Mouse (Mus musculus) central nervous system, embryonic 14 days (tissue): ENCODE data around the gene 2810004N23Rik. TPM values are rescaled to one million over a fixed set of nuclear protein-coding genes. Genes with fewer than 3 reads are reported as not detected.

Source experiments
- polyA plus RNA-seq: library from polyadenylated mRNA; depleted of rRNA; stranded (reverse); fragments of >200 nt; gene quantifications from 2 replicates; pipeline ENCODE4 v1.2.3, GENCODE M21; 2012; rRNA removed

The 2810004N23Rik gene
- 24.1 and 26.0 TPM in 2 replicates for polyA plus RNA-seq

DNA sequence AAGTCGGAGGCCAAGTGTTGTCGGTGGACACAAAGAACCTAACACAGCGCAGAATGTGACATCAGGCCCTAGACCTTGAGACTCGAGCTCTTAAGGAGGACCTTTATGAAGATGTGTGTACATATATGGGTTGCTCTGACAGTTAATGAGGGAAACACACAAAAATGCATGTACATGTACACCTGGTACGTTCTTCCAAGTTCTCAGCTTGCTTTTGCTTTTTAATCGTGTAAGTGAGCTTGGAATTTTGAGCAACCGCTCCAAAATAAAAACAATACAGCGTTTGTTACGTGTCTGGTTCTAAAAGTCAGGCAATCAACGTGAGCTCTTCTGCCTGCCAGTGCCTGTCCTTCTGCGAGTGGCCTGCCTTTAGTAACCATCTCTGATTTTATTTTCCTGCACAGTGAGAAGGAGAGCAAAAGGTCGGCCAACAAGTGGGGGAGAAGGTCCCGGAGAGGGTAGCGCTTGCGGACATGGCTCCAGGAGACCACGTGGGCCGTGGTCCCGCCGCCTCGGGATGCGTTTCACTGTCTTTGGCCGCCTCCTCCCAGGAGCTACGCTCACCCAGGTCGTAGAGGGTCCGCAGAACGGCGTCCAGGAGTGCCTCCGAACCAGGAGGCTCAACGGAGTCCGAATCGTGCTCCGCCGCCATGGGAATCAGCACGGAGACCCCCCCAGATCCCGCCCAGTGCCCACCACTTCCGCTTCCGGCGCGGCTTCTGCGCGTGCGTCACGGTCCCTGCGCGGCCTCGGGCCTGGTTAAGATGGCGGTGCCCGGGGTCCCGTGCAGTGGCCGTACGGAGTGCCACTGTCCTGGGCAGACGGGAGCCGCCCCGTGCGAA, at the start of gene 2810004N23Rik, which contains the start of gene Gnpat:
Gene 2810004N23Rik, minus strand, starts transcription at position 800 of the 842 bp plus-strand sequence.
Gene Gnpat, plus strand, starts transcription at position 713 of the 842 bp plus-strand sequence.

DNA sequence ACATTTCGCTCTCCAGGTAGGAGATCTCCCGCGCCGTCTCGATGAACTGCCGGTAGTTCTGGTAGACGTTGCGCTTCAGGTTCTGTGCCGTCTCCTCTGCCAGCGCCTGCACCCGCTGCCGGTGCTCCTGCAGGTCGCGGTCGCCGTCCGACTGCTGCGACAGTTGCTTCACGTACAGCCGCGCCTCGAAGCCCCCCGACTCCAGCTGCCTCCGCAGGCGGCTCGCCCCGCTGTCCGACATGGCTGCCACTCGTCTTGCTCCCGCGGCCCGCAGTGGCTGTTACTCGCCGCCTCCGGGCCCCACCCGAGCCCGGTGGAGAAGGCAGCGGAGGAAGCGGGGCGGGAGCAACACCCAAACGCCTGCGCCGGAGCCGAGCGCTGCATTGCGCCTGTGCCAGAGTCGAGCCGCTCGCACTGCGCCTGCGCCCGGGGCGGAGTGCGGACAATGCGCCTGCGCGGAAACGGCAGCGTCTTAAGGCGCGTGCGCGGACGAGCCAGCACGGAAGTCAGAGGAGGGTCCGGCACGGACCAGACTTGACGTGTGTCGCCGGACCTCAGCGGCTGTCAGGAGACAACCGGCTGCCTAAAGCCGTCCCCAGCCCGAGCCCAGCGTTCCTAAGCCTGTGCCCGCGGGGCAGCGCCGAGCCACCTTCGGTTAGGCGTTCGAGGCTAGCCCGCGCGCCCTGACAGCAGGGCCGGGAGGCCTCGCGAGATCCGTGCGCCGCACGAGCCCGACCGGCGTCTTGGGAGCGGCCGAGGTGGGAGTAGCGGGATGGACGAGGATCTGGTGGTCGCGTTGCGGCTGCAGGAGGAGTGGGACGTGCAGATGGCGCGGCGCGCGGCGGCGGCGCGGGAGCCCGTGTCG, 34.7 kb upstream of the 2810004N23Rik start, which contains the start of the genes Exoc8 and Sprtn:
Gene Exoc8, minus strand, starts transcription at position 320 of the 865 bp plus-strand sequence.
Gene Sprtn, plus strand, starts transcription at position 501 of the 865 bp plus-strand sequence.

DNA sequence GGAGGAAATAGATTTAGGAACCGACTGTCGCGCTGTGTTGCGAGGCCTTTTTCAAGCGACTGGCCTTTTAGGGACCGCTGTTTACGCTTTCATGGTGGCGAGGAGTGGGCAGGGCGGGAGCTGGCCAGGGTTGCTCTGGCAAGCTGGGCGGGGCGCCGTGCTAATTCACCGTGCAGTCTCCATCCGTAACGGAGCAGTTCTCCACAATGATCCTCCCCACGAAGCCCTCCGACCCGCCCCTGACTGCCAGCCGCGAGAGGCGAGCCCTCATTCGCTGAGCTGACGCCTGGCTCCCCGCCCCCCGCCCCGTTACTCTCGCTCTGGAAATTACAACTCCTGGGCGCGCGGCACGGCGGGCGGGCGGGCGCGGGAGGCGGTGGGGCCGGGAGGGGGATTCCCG, 70.2 kb downstream of the 2810004N23Rik start, which contains the start of gene Trim67:
Gene Trim67, plus strand, starts transcription at position 385 of the 400 bp plus-strand sequence.

Other genes with a start within 250 kb of the 2810004N23Rik start
- gene 2310022B05Rik, start 199.8 kb downstream of the 2810004N23Rik start, polyA plus RNA-seq: 62.7 and 64.4 TPM in 2 replicates
- 54.3 and 60.8 TPM in 2 replicates for gene Ttc13, start 141.1 kb downstream of the 2810004N23Rik start, polyA plus RNA-seq
- gene Arv1, start 141.0 kb downstream of the 2810004N23Rik start, polyA plus RNA-seq: 40.6 and 41.9 TPM in 2 replicates
- 0.47 and 1.9 TPM in 2 replicates for gene Fam89a, start 111.3 kb downstream of the 2810004N23Rik start, polyA plus RNA-seq
- 42.7 and 45.8 TPM in 2 replicates for gene Trim67, start 70.0 kb downstream of the 2810004N23Rik start, polyA plus RNA-seq
- 86.4 and 93.1 TPM in 2 replicates for gene Gnpat, start 87 bp downstream of the 2810004N23Rik start, polyA plus RNA-seq
- 11.2 and 11.8 TPM in 2 replicates for gene Exoc8, start 34.6 kb upstream of the 2810004N23Rik start, polyA plus RNA-seq
- 19.4 and 20.4 TPM in 2 replicates for gene Sprtn, start 34.8 kb upstream of the 2810004N23Rik start, polyA plus RNA-seq
- 47.1 and 54.1 TPM in 2 replicates for gene Egln1, start 86.2 kb upstream of the 2810004N23Rik start, polyA plus RNA-seq
- gene Tsnax, start 149.9 kb upstream of the 2810004N23Rik start, polyA plus RNA-seq: 165 and 167 TPM in 2 replicates
- gene Disc1, start 191.1 kb upstream of the 2810004N23Rik start, polyA plus RNA-seq: 1.4 and 2.3 TPM in 2 replicates